Mouse (Mus musculus) neural tube, embryonic 11.5 days (tissue): ENCODE data around the gene Card11. TPM values are rescaled to one million over a fixed set of nuclear protein-coding genes. Genes with fewer than 3 reads are reported as not detected.

Experiments used
- ATAC-seq: fragments of 200-750 bp; cut with Nextera tagmentation; 2 replicates; pipeline ENCODE4 v1.8.0; 2017; ENCODE audit warnings: moderate number of reproducible peaks, mild to moderate bottlenecking, moderate TSS enrichment, moderate library complexity; ENCODE audit not compliant: insufficient read depth, low FRiP score, low TSS enrichment
- DNase-seq: peaks from one replicate; pipeline ENCODE4 v3.0.0-alpha.2; 2015; ENCODE audit warnings: low spot score
- H3K27ac ChIP-seq: fragments of 300-500 bp; sonication (generic); 2 replicates; pipeline ENCODE4 v1.5.1; 2014; ENCODE audit warnings: low read depth, mild to moderate bottlenecking, low read length
- H3K27me3 ChIP-seq: fragments of 300-500 bp; sonication (generic); 2 replicates; pipeline ENCODE4 v1.6.1; 2014; ENCODE audit warnings: mild to moderate bottlenecking, low read length, mixed read lengths; ENCODE audit not compliant: control insufficient read depth, insufficient read depth
- H3K36me3 ChIP-seq: fragments of 300-500 bp; sonication (generic); 2 replicates; pipeline ENCODE4 v1.6.1; 2014; ENCODE audit warnings: mild to moderate bottlenecking, low read length, moderate library complexity, mixed read lengths; ENCODE audit not compliant: control insufficient read depth, insufficient read depth
- H3K4me1 ChIP-seq: fragments of 300-500 bp; sonication (generic); 2 replicates; pipeline ENCODE4 v1.6.1; 2014; ENCODE audit warnings: low read length, mixed read lengths; ENCODE audit not compliant: control insufficient read depth, insufficient read depth
- H3K4me2 ChIP-seq: fragments of 300-500 bp; sonication (generic); 2 replicates; pipeline ENCODE4 v1.6.1; 2014; ENCODE audit warnings: low read depth, mild to moderate bottlenecking, moderate library complexity
- H3K4me3 ChIP-seq: fragments of 300-500 bp; sonication (generic); 2 replicates; pipeline ENCODE4 v1.5.1; 2014; ENCODE audit warnings: low read depth, low read length
- H3K9ac ChIP-seq: fragments of 300-500 bp; sonication (generic); 2 replicates; pipeline ENCODE4 v1.6.1; 2014; ENCODE audit warnings: mild to moderate bottlenecking, low read length
- H3K9me3 ChIP-seq: fragments of 300-500 bp; sonication (generic); 2 replicates; pipeline ENCODE4 v1.6.1; 2016; ENCODE audit warnings: low read length; ENCODE audit not compliant: control insufficient read depth
- WGBS: fragments of 180-500 bp; shearing (Covaris S2); extraction: QIAGEN DNeasy Blood & Tissue Kit; methylation state at CpG from one replicate; pipeline ENCODE4 v1.1.7; 2014; 5-methylcytosine and 5-hydroxymethylcytosine counted together
- polyA plus RNA-seq: library from polyadenylated mRNA; unstranded; fragments of >200 nt; fragmentation: Nextera tagmentation; extraction: Ambion mirVana; gene quantifications from 2 replicates; pipeline ENCODE4 v1.2.1, GENCODE M21; 2014

Gene Card11
- polyA plus RNA-seq, 1 experiment from 2014 or later: 0.09 TPM

GRCm38 (mm10) chr5:140830314-140831063 is 169.9 kb downstream of the Card11 start, which contains the start of gene Gna12:
Gna12 (minus strand) TSS chr5:140830431.
- Histone ChIP-seq H3K4me1 (peaks cover 13% of the 10 kb centered on the region), H3K9ac (peak within 1 kb of the TSS; percentile 85), H3K4me3 (peak within 1 kb of the TSS; percentile 79), H3K27me3 (no peaks in the 10 kb centered on the region), H3K36me3 (no peaks in the 10 kb centered on the region), H3K27ac (peak within 1 kb of the TSS; percentile 70; the same call in 1 of the 2 replicates), H3K9me3 (no peaks in the 10 kb centered on the region), H3K4me2 (peak within 1 kb of the TSS; percentile 96)
- ATAC-seq (peak; percentile 97), DNase-seq (peak; percentile 99)
- under 1% methylated on average over 26 of the region's 49 CpGs for WGBS

GRCm38 (mm10) chr5:140829911-140830294 is 170.5 kb downstream of the Card11 start:
- ATAC-seq: no peak
- no peaks in the 10 kb centered on the region for H3K27me3 ChIP-seq
- H3K4me1 ChIP-seq: peaks cover 13% of the 10 kb centered on the region
- H3K9me3 ChIP-seq: no peaks in the 10 kb centered on the region
- 0% methylated on average over 45 of the region's 58 CpGs for WGBS
- peak overlapping the region; percentile 70; the same call in 1 of the 2 replicates for H3K27ac ChIP-seq
- H3K4me2 ChIP-seq: peak overlapping the region; percentile 96
- H3K36me3 ChIP-seq: no peaks in the 10 kb centered on the region
- DNase-seq: no peak
- peak overlapping the region; percentile 79 for H3K4me3 ChIP-seq
- peak overlapping the region; percentile 85 for H3K9ac ChIP-seq

- peak overlapping the region; percentile 70; the same call in 1 of the 2 replicates for H3K27ac ChIP-seq
- WGBS: 41% methylated on average over 18 of the region's 18 CpGs
- peak overlapping the region; percentile 79 for H3K4me3 ChIP-seq
- H3K9ac ChIP-seq: peak overlapping the region; percentile 85
- peak overlapping the region; percentile 96 for H3K4me2 ChIP-seq
- ATAC-seq (no peak), DNase-seq (no peak)
- peaks cover 13% of the 10 kb centered on the region for H3K4me1 ChIP-seq
- no peaks in the 10 kb centered on the region for H3K9me3 ChIP-seq
- no peaks in the 10 kb centered on the region for H3K36me3 ChIP-seq
- no peaks in the 10 kb centered on the region for H3K27me3 ChIP-seq
Observed at GRCm38 (mm10) chr5:140829081-140829910, 171.1 kb downstream of the Card11 start.

DNA sequence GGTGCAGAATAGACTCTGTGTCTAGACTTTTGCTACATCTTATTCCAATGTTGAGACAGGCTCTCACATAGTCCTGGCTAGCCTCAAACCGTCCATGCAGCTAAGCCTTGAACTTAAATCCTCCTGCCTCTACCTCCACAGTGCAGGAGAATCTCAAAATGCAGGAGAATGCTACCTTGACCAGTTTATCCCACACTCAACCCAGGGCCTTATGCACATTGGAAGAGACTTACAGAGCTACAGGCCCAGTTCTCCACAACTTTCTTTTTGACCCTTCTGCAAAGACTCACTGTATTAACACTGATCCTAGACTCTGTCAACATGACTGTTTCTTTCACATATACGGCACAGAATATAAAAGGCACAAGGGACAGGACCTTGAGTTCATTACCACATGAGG is 172.0 kb downstream of the Card11 start:
- no peak for DNase-seq
- no peaks in the 10 kb centered on the region for H3K36me3 ChIP-seq
- peaks cover 13% of the 10 kb centered on the region for H3K4me1 ChIP-seq
- no peak overlapping the region for H3K9ac ChIP-seq
- H3K27ac ChIP-seq: no peak overlapping the region
- no peaks in the 10 kb centered on the region for H3K27me3 ChIP-seq
- H3K4me2 ChIP-seq: peak overlapping the region; percentile 20
- H3K4me3 ChIP-seq: no peak overlapping the region
- H3K9me3 ChIP-seq: no peaks in the 10 kb centered on the region
- 85% methylated on average over 2 of the region's 2 CpGs for WGBS
- ATAC-seq: no peak

- peak overlapping the region; percentile 20 for H3K4me2 ChIP-seq
- H3K9ac ChIP-seq: no peak overlapping the region
- H3K27ac ChIP-seq: no peak overlapping the region
- H3K27me3 ChIP-seq: no peaks in the 10 kb centered on the region
- DNase-seq: no peak
- no peaks in the 10 kb centered on the region for H3K9me3 ChIP-seq
- H3K4me1 ChIP-seq: peaks cover 13% of the 10 kb centered on the region
- 83% methylated on average over 8 of the region's 8 CpGs for WGBS
- no peak overlapping the region for H3K4me3 ChIP-seq
- ATAC-seq: no peak
- no peaks in the 10 kb centered on the region for H3K36me3 ChIP-seq
Observed at GRCm38 (mm10) chr5:140827896-140828295, 172.5 kb downstream of the Card11 start.

- Histone ChIP-seq H3K9me3 (no peaks in the 10 kb centered on the region), H3K27me3 (no peaks in the 10 kb centered on the region), H3K4me2 (no peak overlapping the region), H3K27ac (no peak overlapping the region), H3K9ac (no peak overlapping the region), H3K36me3 (no peaks in the 10 kb centered on the region), H3K4me3 (no peak overlapping the region), H3K4me1 (peaks cover 13% of the 10 kb centered on the region)
- DNase-seq: no peak
- 61% methylated on average over 2 of the region's 2 CpGs for WGBS
- ATAC-seq: no peak
Observed at GRCm38 (mm10) chr5:140827413-140827812, 173.0 kb downstream of the Card11 start.

DNA sequence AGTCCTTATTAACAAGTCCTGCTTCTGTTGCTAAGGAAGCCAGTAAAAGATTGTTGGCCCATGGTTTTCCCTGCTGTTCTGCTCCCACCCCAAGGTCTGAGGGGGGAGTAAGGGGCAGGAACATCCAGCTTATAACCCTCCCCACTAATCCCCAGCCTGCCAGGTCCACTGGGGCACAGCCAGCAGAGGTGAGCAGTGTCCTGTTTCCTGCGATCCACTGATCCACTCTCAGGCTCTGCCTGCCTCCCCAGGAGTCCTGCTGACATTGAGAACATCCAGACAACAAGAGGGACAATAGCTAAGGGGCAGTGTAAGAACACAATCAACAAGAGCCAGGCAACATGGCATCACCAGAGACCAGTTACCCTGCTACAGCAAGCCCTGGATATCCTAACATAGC is 173.6 kb downstream of the Card11 start:
- Histone ChIP-seq H3K36me3 (no peaks in the 10 kb centered on the region), H3K27me3 (no peaks in the 10 kb centered on the region), H3K27ac (no peak overlapping the region), H3K4me2 (no peak overlapping the region), H3K4me3 (no peak overlapping the region), H3K4me1 (peaks cover 13% of the 10 kb centered on the region), H3K9ac (no peak overlapping the region), H3K9me3 (no peaks in the 10 kb centered on the region)
- no peak for ATAC-seq
- 44% methylated on average over 1 of the region's 1 CpGs for WGBS
- no peak for DNase-seq

DNA sequence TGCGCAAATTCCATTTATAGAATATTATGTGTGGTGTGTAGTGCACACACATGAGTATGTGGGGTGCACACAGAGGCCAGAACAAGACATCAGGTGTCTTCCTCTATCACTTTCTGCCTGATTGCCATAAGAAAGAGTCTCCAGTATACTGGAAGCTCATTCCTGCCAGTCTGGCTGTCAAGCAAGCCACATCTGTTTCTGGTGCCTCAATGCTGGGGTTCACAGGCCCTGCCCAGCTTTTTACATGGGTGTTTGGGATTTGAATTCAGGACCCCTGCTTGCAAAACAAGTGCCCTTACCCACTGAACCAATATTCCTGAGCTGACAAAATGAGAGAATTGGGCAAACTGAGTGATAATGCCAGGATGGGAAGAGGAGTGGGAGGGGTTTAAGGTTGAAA is 174.3 kb downstream of the Card11 start:
- DNase-seq: no peak
- WGBS: 97% methylated on average over 1 of the region's 1 CpGs
- Histone ChIP-seq H3K9me3 (no peaks in the 10 kb centered on the region), H3K9ac (no peak overlapping the region), H3K27me3 (no peaks in the 10 kb centered on the region), H3K4me2 (no peak overlapping the region), H3K4me1 (peaks cover 13% of the 10 kb centered on the region), H3K4me3 (no peak overlapping the region), H3K27ac (no peak overlapping the region), H3K36me3 (no peaks in the 10 kb centered on the region)
- no peak for ATAC-seq
